Mouse (Mus musculus) layer of hippocampus, adult 2 months (tissue): ENCODE measurements around the gene Gstm2. TPM values are rescaled to one million over a fixed set of nuclear protein-coding genes. Genes with fewer than 3 reads are reported as not detected.
"Not testable (repeated sequence)": the region's sequence is repeated elsewhere in the genome, so short reads cannot be mapped to it uniquely, and the experiment has no call there.

Experiments used
- DNase-seq, 2 experiments: peaks; one replicate each; pipeline ENCODE4 v3.0.0; 2022; ENCODE audit warnings: low spot score in 2 of 2
- H3K27ac ChIP-seq: fragments of 200-600 bp; 2 replicates; pipeline ENCODE4 v1.8.1; 2022
- H3K4me3 ChIP-seq: fragments of 200-600 bp; 2 replicates; pipeline ENCODE4 v1.8.1; 2022; ENCODE audit warnings: mild to moderate bottlenecking
- CTCF ChIP-seq: fragments of 200-600 bp; conservative IDR thresholded peaks from 2 replicates; pipeline ENCODE4 v1.8.1; 2022; ENCODE audit warnings: antibody characterized with exemption, mild to moderate bottlenecking, moderate library complexity
- total RNA-seq, 2 experiments: library from RNA; stranded (reverse); gene quantifications; 2 replicates each; pipeline ENCODE4 v1.2.3; 2021

The Gstm2 gene
- total RNA-seq, 2 experiments from 2014 or later, result 2.3 to 3.6 TPM

GRCm38 (mm10) chr3:108014974-108015346 lies 28.7 kb upstream of the Gstm2 start:
- DNase-seq, result no peak
- no peak for TF ChIP-seq CTCF
- H3K4me3 ChIP-seq, result peak overlapping the region; percentile 61
- H3K27ac ChIP-seq, result peak overlapping the region; percentile 95

GRCm38 (mm10) chr3:108014098-108014973 lies 28.1 kb upstream of the Gstm2 start:
- no peak for TF ChIP-seq CTCF
- DNase-seq, result no peak
- Histone ChIP-seq H3K4me3 (peak overlapping the region; percentile 22; the same call in 1 of the 2 replicates), H3K27ac (peak overlapping the region; percentile 95)

DNA sequence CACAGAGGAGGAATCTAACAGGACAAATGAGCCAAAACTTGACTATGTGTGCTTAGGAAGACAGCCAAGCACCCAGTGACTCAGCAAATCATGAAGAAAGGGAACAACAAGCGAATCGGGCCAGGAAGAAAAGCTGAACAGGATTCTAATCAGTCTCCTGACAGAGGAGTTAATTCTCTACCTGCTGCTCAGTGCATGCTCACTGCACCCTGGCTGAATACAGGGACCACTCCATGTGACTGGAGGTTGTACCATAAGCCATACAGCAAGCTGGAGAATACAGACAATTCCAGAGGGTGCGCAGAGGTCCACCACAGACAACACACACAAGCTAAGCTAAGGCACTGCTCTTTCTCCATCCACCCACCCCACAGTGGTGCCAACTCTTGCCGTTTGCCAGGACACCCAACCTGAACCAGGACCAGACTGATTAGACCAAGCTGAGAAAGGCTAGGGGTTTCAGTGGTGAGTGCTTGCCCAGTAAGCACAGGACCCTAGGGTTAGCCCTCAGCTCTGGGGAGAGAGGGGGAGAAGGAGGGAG lies 27.1 kb upstream of the Gstm2 start:
- peak overlapping the region; percentile 35; the same call in 1 of the 2 replicates for H3K4me3 ChIP-seq
- peak; percentile 65 to 81 for DNase-seq
- TF ChIP-seq CTCF, result no peak
- H3K27ac ChIP-seq, result peak overlapping the region; percentile 91

GRCm38 (mm10) chr3:108011558-108011957 lies 25.3 kb upstream of the Gstm2 start:
- peak overlapping the region; percentile 65; the same call in 1 of the 2 replicates for H3K27ac ChIP-seq
- H3K4me3 ChIP-seq, result no peak overlapping the region
- TF ChIP-seq CTCF, result no peak
- no peak for DNase-seq

GRCm38 (mm10) chr3:108010286-108010685 lies 24.0 kb upstream of the Gstm2 start:
- Histone ChIP-seq H3K27ac (peak overlapping the region; percentile 80), H3K4me3 (no peak overlapping the region)
- DNase-seq, result peak; percentile 49 to 50
- no peak for TF ChIP-seq CTCF

DNA sequence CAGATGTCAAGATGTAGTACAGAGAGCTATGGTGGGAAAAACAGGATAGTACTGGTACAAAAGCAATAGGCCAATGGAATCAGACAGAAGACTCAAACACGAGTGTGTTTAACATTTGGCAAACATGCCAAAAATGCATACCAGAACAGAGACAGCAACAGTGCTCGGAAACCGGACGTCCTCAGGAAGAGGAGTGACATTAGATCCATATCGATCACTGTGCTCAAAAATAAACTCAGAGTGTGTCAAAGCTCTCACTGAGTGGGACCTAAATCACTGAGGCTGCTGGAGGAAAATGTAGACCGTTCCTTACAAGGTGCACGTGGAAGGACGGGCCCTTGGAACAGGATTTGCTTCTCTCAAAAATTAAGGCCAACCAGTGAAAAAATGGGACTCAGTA lies 15.8 kb upstream of the Gstm2 start:
- DNase-seq, result no peak
- TF ChIP-seq CTCF, result no peak
- H3K27ac ChIP-seq, result no peak overlapping the region
- H3K4me3 ChIP-seq, result no peak overlapping the region

DNA sequence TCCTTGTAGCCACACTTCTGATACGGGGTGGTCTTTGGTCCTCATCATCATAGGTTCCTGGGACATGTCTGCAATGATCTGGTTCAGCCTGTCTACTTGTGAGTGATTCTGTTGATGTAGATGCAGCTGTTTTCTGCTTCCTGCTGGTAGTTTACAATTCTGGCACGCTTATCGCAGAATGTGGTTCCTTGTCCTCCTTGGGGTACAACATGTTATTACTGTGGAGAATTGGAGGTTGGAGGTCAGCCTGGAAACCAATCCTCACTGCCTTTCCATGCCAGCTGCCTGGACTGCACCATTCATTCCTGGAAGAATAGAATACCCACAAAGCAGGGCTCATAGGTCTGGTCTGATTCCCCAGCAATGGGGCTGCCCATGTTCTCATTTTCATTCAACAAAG lies 13.2 kb upstream of the Gstm2 start:
- no peak for DNase-seq
- Histone ChIP-seq H3K27ac (no peak overlapping the region), H3K4me3 (no peak overlapping the region)
- TF ChIP-seq CTCF, result no peak

DNA sequence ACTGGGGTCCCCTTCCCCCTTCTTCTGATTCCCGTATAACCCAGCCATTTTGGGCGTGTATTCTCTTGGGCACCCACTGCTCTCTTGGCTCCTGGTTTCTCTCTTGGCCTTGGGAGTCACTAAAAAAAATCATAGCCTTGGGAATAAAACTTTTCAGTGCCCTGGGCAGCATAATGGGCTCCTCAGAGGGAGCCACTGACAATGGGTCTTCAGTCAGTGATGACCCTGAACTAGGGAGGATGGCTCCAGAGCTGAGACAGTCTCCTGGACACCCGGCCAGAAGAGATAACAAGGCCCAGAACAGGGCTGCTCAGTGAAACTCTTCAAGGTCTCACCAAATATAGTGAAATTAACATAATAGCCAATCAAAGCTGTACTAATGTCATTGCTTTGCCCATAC lies 12.3 kb upstream of the Gstm2 start:
- no peak overlapping the region for H3K27ac ChIP-seq
- DNase-seq, result no peak
- no peak for TF ChIP-seq CTCF
- no peak overlapping the region for H3K4me3 ChIP-seq

DNA sequence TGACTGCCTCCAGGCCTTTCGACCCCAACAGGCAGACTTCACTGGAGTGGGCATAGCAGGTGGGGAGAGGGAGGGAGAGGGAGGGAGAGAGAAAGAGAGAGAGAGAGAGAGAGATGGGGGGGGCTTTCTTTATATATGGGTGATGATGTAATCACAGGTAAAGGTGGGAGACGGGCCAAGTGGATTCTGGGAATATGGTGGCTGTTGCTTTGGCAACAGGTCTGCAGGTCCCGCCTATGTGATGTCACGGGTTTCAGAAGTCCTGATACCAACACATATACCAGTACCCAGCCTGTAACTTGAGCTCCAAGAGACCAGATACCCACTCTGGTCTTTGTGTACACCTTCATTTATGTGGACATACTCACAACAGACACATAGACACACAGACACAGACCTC lies 10.3 kb upstream of the Gstm2 start:
- H3K27ac ChIP-seq, result no peak overlapping the region
- H3K4me3 ChIP-seq, result no peak overlapping the region
- no peak for TF ChIP-seq CTCF
- no peak for DNase-seq

DNA sequence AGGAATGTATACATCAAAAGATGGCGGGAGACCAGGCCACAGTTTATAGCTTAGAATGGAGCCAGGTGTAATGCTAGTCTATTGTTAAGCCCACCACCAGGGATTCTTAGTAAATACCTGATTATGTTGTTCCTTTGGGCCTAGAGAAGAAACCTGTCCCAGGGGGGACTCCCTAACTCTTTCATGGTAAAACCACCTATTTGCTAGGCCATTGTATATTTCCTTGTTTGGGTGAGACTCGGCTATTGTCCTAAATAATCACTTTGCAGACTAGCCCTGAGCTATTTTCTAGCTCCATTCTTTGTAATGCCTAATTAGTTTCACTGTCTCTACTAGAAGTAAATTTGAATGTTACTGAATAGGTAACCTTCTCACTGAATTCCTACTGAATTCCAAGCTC lies 9.7 kb upstream of the Gstm2 start:
- not testable (repeated sequence) for DNase-seq, H3K27ac ChIP-seq, H3K4me3 ChIP-seq

DNA sequence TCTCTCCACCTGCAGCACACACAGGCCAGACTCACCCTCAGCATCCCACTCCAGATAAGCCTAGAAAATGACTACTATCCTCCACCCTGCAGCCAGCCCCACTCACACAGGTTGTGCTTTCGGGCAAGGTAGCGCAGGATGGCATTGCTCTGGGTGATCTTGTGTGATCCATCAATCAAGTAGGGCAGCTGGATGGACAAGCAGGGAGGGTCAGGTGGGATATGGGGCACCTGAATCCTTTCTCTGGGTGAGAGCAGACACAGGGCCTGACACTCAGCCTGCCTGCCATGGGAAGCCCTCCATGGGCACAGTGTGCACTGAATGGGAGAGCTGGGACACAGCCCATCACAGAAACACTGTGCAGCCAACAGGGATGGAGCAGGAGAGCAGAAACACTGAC lies 1.1 kb downstream of the Gstm2 start:
- H3K4me3 ChIP-seq, H3K27ac ChIP-seq, DNase-seq: not testable (repeated sequence)

DNA sequence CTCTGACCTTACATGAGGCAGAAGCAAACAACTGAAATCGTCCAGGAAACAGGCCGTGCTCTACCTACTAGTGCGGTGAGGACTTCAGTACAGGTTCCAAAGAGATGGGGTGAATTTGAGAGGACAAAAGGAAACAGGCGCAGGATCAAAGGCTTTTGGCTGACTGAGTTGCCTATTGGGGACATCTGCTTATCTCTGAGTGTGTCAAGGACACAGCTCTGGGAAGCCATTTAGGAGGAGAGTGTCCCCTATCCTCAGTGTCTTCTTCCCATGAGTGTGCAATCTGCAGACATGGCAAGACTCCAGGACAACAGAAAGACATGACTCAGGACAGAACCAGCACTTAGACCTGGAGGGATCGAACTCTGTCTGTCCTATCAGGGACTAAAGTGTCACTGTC lies 1.8 kb downstream of the Gstm2 start:
- TF ChIP-seq CTCF, result no peak
- no peak for DNase-seq
- Histone ChIP-seq H3K4me3 (no peak overlapping the region), H3K27ac (no peak overlapping the region)

- no peak for TF ChIP-seq CTCF
- Histone ChIP-seq H3K27ac (no peak overlapping the region), H3K4me3 (no peak overlapping the region)
- no peak for DNase-seq
Observed at GRCm38 (mm10) chr3:107983771-107984170, 2.5 kb downstream of the Gstm2 start.

GRCm38 (mm10) chr3:107982726-107983125 lies 3.5 kb downstream of the Gstm2 start:
- Histone ChIP-seq H3K27ac (no peak overlapping the region), H3K4me3 (no peak overlapping the region)
- no peak for DNase-seq
- TF ChIP-seq CTCF, result no peak
